Mouse (Mus musculus): ENCODE measurements around the gene Aox2. TPM values are rescaled to one million over a fixed set of nuclear protein-coding genes. Genes with fewer than 3 reads are reported as not detected.

Gene Aox2
- polyA plus RNA-seq (2012; rRNA removed; ENCODE audit: low replicate concordance) = not detected in 2 replicates

DNA sequence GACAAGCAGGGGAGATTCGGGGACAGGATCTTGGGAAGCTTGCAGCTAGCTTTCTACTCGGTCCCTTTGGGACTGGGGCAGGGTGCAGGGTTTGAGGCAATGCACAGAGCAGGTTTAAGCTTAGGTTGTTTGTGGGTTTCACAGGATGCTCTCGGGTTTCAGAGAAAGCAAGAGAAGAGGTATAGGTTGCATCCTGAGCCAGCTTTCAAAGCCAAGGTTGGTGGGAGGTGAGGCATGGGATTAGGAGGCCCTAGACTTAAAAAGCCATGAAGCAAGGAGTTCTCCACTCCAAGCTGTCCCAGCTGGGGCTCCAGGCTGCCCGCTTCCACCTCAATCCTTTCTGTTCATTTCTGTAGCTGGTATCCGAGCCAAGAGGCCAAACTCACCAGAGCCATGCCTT is at the start of gene Aox2:
TSS of gene Aox2 (plus strand) at position 301 of the 400 bp plus-strand sequence.

DNA sequence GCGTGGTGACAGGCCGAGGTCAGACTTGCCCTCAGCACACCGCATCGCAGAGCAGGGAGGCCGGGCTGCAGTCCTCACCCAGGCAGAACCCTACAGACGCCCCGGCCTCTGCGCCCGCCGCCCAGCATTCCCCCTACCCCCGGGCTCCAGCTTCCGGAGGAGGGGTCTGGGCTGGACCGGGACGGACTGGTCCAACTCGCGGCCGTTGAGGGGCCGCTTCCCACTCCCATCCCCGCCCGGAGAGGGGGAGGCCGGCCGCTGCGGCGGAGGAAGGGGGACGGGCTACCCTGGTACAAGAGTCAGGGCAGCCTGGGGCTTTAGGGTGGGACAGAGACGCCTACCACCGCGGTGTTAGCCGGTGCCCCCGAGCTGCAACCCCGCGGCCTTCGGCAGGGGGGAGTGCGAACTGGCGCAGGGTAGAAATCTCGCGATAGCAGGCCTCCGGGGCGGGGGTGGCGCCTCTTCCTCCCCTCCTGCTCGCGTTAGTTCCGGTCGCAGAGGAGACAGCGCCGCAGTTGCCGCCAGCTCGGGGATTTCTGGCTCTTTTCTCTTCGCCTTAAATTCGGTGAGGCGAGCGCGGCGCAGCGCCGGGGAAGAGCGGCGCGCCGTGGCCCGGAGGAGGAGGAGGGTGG is 114.6 kb downstream of the Aox2 start, which contains the start of gene Bzw1:
TSS of gene Bzw1 (plus strand) at position 247 of the 632 bp plus-strand sequence.

DNA sequence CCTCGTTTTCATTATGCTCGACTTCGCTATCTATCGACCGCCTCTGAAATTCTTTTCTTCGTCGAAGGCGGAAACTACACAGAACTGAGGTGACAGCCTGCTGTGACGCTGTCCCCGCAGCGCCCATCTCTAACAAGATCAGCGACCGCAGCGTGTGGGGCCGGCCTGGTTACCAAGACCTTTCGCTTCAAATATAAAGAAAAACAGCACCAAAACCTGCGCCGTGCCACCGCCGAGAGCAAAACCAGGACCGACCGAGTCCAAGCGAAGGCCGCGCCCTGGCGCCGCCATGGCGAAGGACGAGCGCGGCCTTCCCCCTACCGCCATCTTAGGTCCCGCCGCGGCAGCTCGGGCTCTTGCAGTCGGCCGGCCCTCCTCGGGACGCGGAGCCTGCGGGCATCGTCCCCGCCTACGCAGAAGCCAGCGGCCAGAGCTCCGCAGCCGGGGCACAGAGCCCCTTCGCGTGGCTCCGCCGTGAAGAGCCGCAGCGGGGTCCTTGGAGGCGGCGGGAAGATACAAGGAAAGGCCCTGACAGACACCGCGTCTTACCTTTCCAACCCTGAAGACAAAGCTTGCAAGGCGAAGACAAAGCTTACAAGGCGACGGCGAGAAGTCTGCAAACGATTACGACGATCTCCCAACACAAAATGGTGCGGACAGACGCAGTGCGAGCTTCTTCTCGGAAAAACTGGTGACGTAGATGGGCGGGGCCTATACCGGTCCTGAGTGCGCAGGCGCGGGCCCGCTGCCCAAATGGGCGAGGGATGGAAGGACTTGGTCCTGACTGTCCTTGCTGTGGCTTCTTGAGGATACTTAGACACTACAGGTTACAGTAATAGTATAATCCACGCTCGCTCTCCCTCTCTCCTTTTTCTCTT is 145.5 kb downstream of the Aox2 start, which contains the start of gene Clk1:
TSS of gene Clk1 (minus strand) at position 696 of the 878 bp plus-strand sequence.

Other genes starting within 250 kb of the Aox2 start
- gene Aox1, start 248.4 kb upstream of the Aox2 start, polyA plus RNA-seq (2012; rRNA removed; ENCODE audit: low replicate concordance) = 0.08 and 0.35 TPM in 2 replicates
- gene Aox3, start 165.2 kb upstream of the Aox2 start, polyA plus RNA-seq (2012; rRNA removed; ENCODE audit: low replicate concordance) = not detected in 2 replicates
- gene Aox4, start 67.9 kb upstream of the Aox2 start, polyA plus RNA-seq (2012; rRNA removed; ENCODE audit: low replicate concordance) = not detected in 2 replicates
- 4.3 and 6.8 TPM in 2 replicates for gene Bzw1, start 114.6 kb downstream of the Aox2 start, polyA plus RNA-seq (2012; rRNA removed; ENCODE audit: low replicate concordance)
- 4.2 and 6.0 TPM in 2 replicates for gene Clk1, start 145.7 kb downstream of the Aox2 start, polyA plus RNA-seq (2012; rRNA removed; ENCODE audit: low replicate concordance)
- 5.3 and 7.0 TPM in 2 replicates for gene Nif3l1, start 166.8 kb downstream of the Aox2 start, polyA plus RNA-seq (2012; rRNA removed; ENCODE audit: low replicate concordance)
- gene Ppil3, start 167.2 kb downstream of the Aox2 start, polyA plus RNA-seq (2012; rRNA removed; ENCODE audit: low replicate concordance) = 4.8 and 5.5 TPM in 2 replicates
- gene Orc2, start 226.8 kb downstream of the Aox2 start, polyA plus RNA-seq (2012; rRNA removed; ENCODE audit: low replicate concordance) = 1.1 and 1.2 TPM in 2 replicates

All from duodenum, adult 2 months (tissue).